Mouse (Mus musculus): Measurements from ENCODE around the gene Nasp. TPM values are rescaled to one million over a fixed set of nuclear protein-coding genes. Genes with fewer than 3 reads are reported as not detected.

Nasp gene
- polyA plus RNA-seq, 1 experiment from 2014 or later = 95.2 TPM

GRCm38 (mm10) chr4:116626658-116627358 lies 933 bp downstream of the Nasp start:
- H3K27me3 ChIP-seq (replicated peaks) = no peaks in the 10 kb centered on the region
- H3K4me2 ChIP-seq = peak overlapping the region; percentile 71
- under 1% methylated on average over 52 of the region's 53 CpGs for WGBS
- peak; percentile 81 for ATAC-seq (replicated peaks)
- H3K9ac ChIP-seq = peak overlapping the region; percentile 86
- no peaks in the 10 kb centered on the region for H3K9me3 ChIP-seq
- H3K4me3 ChIP-seq = peak overlapping the region; percentile 98
- peak overlapping the region; percentile 96 for H3K27ac ChIP-seq
- no peaks in the 10 kb centered on the region; the same call in 1 of the 2 replicates for H3K36me3 ChIP-seq (replicated peaks)
- H3K4me1 ChIP-seq = peaks cover 23% of the 10 kb centered on the region

- Histone ChIP-seq H3K9me3 (no peaks in the 10 kb centered on the region), H3K4me3 (no peak overlapping the region), H3K9ac (no peak overlapping the region), H3K4me2 (no peak overlapping the region), H3K27me3 (replicated peaks) (no peaks in the 10 kb centered on the region), H3K36me3 (replicated peaks) (peaks cover 5% of the 10 kb centered on the region; the same call in 1 of the 2 replicates), H3K27ac (no peak overlapping the region), H3K4me1 (peaks cover 23% of the 10 kb centered on the region)
- no peak for ATAC-seq (replicated peaks)
- WGBS = 98% methylated on average over 4 of the region's 4 CpGs
Observed at GRCm38 (mm10) chr4:116624831-116625230, 2.9 kb downstream of the Nasp start.

- Histone ChIP-seq H3K27me3 (replicated peaks) (no peaks in the 10 kb centered on the region), H3K4me1 (no peaks in the 10 kb centered on the region), H3K27ac (no peak overlapping the region), H3K9me3 (no peaks in the 10 kb centered on the region), H3K36me3 (replicated peaks) (peaks cover 26% of the 10 kb centered on the region), H3K4me2 (no peak overlapping the region), H3K4me3 (no peak overlapping the region), H3K9ac (no peak overlapping the region)
- no peak for ATAC-seq (replicated peaks)
- WGBS = 98% methylated on average over 2 of the region's 2 CpGs
Observed at GRCm38 (mm10) chr4:116615237-116615636, 12.5 kb downstream of the Nasp start.

- H3K27ac ChIP-seq = no peak overlapping the region
- H3K4me2 ChIP-seq = no peak overlapping the region
- H3K9me3 ChIP-seq = no peaks in the 10 kb centered on the region
- no peaks in the 10 kb centered on the region for H3K4me1 ChIP-seq
- H3K4me3 ChIP-seq = no peak overlapping the region
- H3K36me3 ChIP-seq (replicated peaks) = peaks cover 32% of the 10 kb centered on the region
- WGBS = 88% methylated on average over 2 of the region's 2 CpGs
- no peak overlapping the region for H3K9ac ChIP-seq
- ATAC-seq (replicated peaks) = no peak
- no peaks in the 10 kb centered on the region for H3K27me3 ChIP-seq (replicated peaks)
Observed at GRCm38 (mm10) chr4:116612621-116613020, 15.1 kb downstream of the Nasp start.

- Histone ChIP-seq H3K9ac (peak overlapping the region; percentile 72), H3K27ac (peak overlapping the region; percentile 83), H3K27me3 (replicated peaks) (no peaks in the 10 kb centered on the region), H3K4me2 (peak overlapping the region; percentile 76), H3K36me3 (replicated peaks) (peaks cover 18% of the 10 kb centered on the region), H3K4me3 (peak overlapping the region; percentile 74), H3K9me3 (no peaks in the 10 kb centered on the region), H3K4me1 (peaks cover 14% of the 10 kb centered on the region)
- WGBS = under 1% methylated on average over 50 of the region's 50 CpGs
- peak; percentile 96 for ATAC-seq (replicated peaks)
Observed at GRCm38 (mm10) chr4:116596978-116597881, 30.5 kb downstream of the Nasp start.

GRCm38 (mm10) chr4:116596379-116596778 lies 31.4 kb downstream of the Nasp start, which contains the start of gene Ccdc17:
Ccdc17 (plus strand) TSS chr4:116596654.
- Histone ChIP-seq H3K27me3 (replicated peaks) (no peaks in the 10 kb centered on the region), H3K36me3 (replicated peaks) (peaks cover 18% of the 10 kb centered on the region), H3K4me3 (peak within 1 kb of the TSS; percentile 74), H3K27ac (peak within 1 kb of the TSS; percentile 83), H3K4me2 (peak within 1 kb of the TSS; percentile 76), H3K9ac (peak within 1 kb of the TSS; percentile 72), H3K4me1 (peaks cover 14% of the 10 kb centered on the region), H3K9me3 (no peaks in the 10 kb centered on the region)
- no peak for ATAC-seq (replicated peaks)
- WGBS = 23% methylated on average over 5 of the region's 5 CpGs

- no peaks in the 10 kb centered on the region for H3K9me3 ChIP-seq
- H3K4me2 ChIP-seq = no peak overlapping the region
- WGBS = 86% methylated on average over 8 of the region's 8 CpGs
- no peak overlapping the region for H3K9ac ChIP-seq
- H3K4me1 ChIP-seq = peaks cover 14% of the 10 kb centered on the region
- no peaks in the 10 kb centered on the region for H3K27me3 ChIP-seq (replicated peaks)
- ATAC-seq (replicated peaks) = no peak
- H3K36me3 ChIP-seq (replicated peaks) = peaks cover 19% of the 10 kb centered on the region
- no peak overlapping the region for H3K27ac ChIP-seq
- no peak overlapping the region for H3K4me3 ChIP-seq
Observed at GRCm38 (mm10) chr4:116595793-116596192, 31.9 kb downstream of the Nasp start.

- Histone ChIP-seq H3K4me3 (peak overlapping the region; percentile 87), H3K4me2 (peak overlapping the region; percentile 88), H3K9ac (peak overlapping the region; percentile 68), H3K9me3 (no peaks in the 10 kb centered on the region), H3K27me3 (replicated peaks) (no peaks in the 10 kb centered on the region), H3K4me1 (peaks cover 32% of the 10 kb centered on the region), H3K27ac (peak overlapping the region; percentile 95; the same call in 1 of the 2 replicates), H3K36me3 (replicated peaks) (no peaks in the 10 kb centered on the region)
- 5% methylated on average over 15 of the region's 15 CpGs for WGBS
- no peak for ATAC-seq (replicated peaks)
Observed at GRCm38 (mm10) chr4:116558151-116558882, 69.4 kb downstream of the Nasp start.

GRCm38 (mm10) chr4:116557306-116558121 lies 70.2 kb downstream of the Nasp start, which contains the start of gene Gpbp1l1:
Gpbp1l1 (plus strand) TSS chr4:116557658.
- Histone ChIP-seq H3K27me3 (replicated peaks) (no peaks in the 10 kb centered on the region), H3K4me1 (peaks cover 32% of the 10 kb centered on the region), H3K4me2 (peak within 1 kb of the TSS; percentile 88), H3K4me3 (peak within 1 kb of the TSS; percentile 87), H3K27ac (peak within 1 kb of the TSS; percentile 95), H3K9me3 (no peaks in the 10 kb centered on the region), H3K9ac (peak within 1 kb of the TSS; percentile 68), H3K36me3 (replicated peaks) (no peaks in the 10 kb centered on the region)
- peak; percentile 97 for ATAC-seq (replicated peaks)
- WGBS = under 1% methylated on average over 78 of the region's 78 CpGs

- peak overlapping the region; percentile 68 for H3K9ac ChIP-seq
- H3K4me1 ChIP-seq = peaks cover 32% of the 10 kb centered on the region
- peak; percentile 98 for ATAC-seq (replicated peaks)
- WGBS = under 1% methylated on average over 28 of the region's 28 CpGs
- peak overlapping the region; percentile 87 for H3K4me3 ChIP-seq
- peak overlapping the region; percentile 95 for H3K27ac ChIP-seq
- H3K36me3 ChIP-seq (replicated peaks) = no peaks in the 10 kb centered on the region
- H3K27me3 ChIP-seq (replicated peaks) = no peaks in the 10 kb centered on the region
- no peaks in the 10 kb centered on the region for H3K9me3 ChIP-seq
- H3K4me2 ChIP-seq = peak overlapping the region; percentile 88
Observed at GRCm38 (mm10) chr4:116556561-116557305, 71.0 kb downstream of the Nasp start.
